Mouse (Mus musculus) cerebellum, adult 9-11 months (tissue): Measurements from ENCODE around the gene Col13a1.
A peak's percentile ranks its signal among the peaks of the same experiment; 100 is the strongest.

Experiments
- DNase-seq: peaks from one replicate; pipeline ENCODE4 v3.0.0; 2022

Col13a1 gene

GRCm38 (mm10) chr10:61967207-61967606, 11.7 kb downstream of the Col13a1 start:
- no peak for DNase-seq

- DNase-seq, result peak; percentile 21
Measured at GRCm38 (mm10) chr10:61965386-61965841, 13.5 kb downstream of the Col13a1 start.

DNA sequence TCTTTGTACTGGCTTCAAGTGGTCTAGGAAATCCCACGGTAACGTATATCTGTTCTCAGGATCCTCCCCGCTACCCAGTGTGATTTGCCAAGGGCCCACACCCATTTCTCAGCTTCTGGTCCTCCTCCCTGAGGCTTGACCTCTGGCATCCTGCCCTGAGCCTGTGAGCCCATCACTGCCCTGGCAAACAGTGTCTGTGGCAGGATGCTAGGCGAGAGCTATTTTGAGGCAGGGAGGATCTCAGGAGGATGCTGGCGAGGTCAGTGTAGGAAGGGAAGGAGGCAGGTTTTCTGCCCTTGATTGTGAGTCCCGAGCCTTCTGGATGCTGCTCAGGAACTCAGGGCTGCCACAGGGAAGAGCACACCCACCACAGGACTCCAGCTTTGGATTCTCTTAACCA, 22.2 kb downstream of the Col13a1 start:
- DNase-seq, result peak; percentile 48

GRCm38 (mm10) chr10:61953916-61954315, 25.0 kb downstream of the Col13a1 start:
- no peak for DNase-seq

GRCm38 (mm10) chr10:61949542-61949941, 29.4 kb downstream of the Col13a1 start:
- DNase-seq, result no peak

- DNase-seq, result no peak
Measured at GRCm38 (mm10) chr10:61944386-61944785, 34.5 kb downstream of the Col13a1 start.

DNA sequence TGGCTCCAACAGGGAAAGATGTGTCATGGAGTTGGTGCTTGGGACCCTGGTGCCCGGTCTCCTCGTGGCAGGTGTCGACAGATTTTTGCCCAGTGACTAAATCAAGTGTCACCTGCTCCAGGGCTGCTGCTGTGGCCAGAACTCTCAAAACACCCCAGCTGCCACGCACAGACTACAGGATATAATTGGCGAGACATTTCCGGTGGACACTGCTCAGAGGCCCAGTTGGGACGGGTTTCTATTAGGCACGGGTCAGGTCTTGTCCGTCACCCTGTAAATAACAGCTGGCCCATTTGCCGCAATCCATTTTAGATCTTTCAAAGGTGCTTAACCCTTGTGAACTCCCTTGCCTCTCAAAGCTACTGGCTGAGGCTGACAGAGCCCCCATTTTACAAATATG, 35.4 kb downstream of the Col13a1 start:
- no peak for DNase-seq

- no peak for DNase-seq
Measured at GRCm38 (mm10) chr10:61942719-61943118, 36.2 kb downstream of the Col13a1 start.

GRCm38 (mm10) chr10:61936211-61937121, 42.4 kb downstream of the Col13a1 start:
- DNase-seq, result no peak

DNA sequence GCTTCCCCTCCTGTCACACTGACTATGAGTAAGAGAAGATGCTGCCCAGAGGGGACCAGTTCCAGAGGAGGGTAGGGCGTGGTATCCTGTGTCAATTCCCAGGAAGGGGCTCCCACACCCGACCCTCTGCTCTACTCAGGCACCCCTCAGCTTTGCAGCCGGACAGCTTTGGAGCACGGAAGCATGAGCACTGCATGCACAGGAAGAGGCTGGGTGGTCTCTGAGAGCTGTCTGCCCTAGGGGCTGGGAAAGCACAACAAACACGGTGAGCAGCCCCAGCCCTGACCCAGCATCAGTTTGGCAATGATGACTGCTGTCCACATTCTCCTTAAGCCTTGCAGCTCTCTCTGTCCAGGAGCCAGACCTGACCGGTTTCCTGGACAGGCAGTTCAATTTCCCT, 47.2 kb downstream of the Col13a1 start:
- no peak for DNase-seq

DNA sequence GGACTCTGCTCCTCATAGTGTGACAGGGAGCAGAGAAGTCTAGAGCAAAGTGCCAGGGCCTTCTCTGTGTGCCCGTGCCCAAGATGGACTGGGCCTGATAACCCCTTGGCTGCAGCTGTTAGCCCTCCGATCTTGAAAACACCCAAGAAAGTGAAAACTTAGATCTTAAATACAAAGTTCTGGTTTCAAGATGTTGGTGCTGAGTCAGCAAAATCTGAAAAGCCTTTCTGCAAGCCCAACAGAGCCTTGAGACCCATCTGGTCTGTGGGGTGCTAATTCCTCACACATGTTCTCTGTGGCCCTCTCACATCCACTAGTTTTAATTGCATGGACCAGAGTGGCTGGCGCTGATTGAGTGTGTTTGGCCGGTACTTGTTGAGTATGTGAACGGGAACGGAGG, 49.0 kb downstream of the Col13a1 start:
- DNase-seq, result no peak

- no peak for DNase-seq
Measured at GRCm38 (mm10) chr10:61928725-61929651, 49.9 kb downstream of the Col13a1 start.

DNA sequence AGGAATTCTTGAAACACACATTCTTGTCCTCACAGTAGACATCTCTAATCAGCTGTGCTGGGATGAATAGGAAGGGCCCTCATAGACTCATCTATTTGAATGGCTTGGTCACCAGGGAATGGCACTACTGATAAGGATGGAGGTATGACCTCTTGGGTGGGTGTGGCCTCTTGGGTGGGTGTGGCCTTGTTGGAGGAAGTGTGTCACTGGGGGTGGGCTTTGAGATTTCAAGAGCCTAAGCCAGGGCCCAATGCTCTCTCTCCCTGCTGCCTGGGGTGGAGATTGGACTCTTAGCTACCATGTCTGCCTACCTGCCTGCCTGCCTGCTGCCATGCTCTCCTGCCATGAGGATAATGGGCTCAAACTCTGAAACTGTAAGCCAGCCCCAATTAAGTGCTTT, 53.2 kb downstream of the Col13a1 start:
- no peak for DNase-seq

DNA sequence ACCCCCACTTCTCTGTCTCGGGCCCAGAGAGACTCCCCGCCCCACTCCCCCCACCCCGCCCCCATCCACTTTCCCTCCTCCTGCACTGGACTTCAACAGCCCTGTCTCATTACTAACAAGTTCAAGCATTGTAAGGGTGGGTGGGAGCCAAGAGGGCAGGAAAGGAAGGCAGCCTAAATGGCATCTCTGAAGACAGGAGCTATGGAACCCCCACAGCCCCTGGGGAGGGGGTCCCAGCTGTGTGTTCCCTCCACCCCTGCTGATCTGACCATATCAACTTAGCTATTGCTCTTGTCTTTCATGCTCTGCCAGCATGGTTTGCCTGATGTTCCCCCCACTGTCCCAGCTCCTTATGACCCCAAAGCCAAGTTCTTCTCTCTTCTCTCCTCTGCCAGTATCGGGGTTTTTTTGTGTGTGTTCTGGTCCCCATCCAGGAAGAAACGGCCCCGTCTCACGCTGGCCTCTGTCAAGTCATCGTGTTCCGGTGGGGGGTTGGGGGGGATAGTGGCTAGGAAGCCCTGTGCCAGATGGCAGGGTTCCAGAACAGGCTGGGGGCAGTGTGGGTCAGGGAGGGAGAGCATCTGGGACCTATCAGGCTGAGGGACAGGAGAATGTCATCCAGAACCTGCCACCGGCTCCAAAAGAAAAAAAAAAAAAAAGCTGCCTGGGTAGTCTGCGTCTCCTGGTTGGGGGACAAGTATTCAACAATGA, 58.1 kb downstream of the Col13a1 start:
- no peak for DNase-seq

DNA sequence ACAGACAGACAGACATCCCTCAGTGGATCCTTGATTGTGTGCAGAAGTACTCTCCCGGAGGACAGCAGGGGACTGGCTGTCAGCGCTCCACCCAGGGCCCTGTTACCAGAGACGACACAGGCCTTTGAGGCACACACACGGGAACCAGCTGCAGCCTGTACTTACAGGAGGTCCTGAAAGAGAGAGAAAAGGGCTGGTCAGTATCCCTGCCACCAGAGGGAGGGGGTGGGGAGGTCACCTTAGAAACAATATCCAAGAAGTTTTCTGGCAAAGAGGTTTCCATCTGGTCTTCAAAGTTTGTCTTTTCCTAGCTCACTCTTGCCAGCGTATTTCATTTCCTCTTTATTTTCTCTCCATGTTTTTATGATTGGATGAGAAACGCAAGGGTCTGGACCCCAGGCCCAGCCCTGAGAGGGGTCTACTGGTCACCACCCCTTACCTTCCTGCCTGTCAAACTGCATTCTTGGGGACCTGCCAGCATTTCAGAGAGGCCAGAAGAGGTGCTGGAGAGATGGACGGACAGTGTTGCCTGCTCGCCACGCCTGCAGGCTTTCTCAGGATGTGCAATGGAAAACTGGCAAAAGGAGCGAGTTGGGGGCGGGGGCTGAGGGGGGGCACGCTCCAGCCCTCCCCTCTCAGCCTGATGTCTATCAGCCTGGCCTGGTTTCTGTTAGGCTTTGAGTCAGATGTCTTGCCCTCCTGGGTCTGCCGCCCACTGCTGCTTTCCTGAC, 58.8 kb downstream of the Col13a1 start:
- no peak for DNase-seq

- peak; percentile 34 for DNase-seq
Measured at GRCm38 (mm10) chr10:61919496-61919895, 59.4 kb downstream of the Col13a1 start.

DNA sequence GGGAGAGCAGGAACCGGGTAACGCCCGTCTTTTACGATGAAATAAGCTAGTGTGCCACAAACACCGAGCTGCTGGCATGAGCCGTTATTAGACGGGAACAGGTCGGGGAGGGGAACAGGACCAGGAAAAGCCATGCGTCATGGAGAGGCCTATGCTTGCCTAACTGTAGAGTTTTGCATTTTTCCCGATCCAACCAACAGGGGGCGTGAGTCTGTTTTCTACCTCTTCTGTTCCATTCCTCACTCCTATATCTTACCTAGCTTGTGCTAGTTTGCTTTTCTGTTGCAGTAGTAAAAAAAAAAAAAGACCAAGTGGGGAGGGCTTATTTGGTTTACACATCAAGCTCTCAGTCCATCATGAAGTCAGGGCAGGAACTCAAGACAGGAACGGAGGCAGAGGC, 61.8 kb downstream of the Col13a1 start:
- DNase-seq, result no peak

- no peak for DNase-seq
Measured at GRCm38 (mm10) chr10:61911770-61912169, 67.1 kb downstream of the Col13a1 start.

GRCm38 (mm10) chr10:61909004-61909403, 69.9 kb downstream of the Col13a1 start:
- no peak for DNase-seq

DNA sequence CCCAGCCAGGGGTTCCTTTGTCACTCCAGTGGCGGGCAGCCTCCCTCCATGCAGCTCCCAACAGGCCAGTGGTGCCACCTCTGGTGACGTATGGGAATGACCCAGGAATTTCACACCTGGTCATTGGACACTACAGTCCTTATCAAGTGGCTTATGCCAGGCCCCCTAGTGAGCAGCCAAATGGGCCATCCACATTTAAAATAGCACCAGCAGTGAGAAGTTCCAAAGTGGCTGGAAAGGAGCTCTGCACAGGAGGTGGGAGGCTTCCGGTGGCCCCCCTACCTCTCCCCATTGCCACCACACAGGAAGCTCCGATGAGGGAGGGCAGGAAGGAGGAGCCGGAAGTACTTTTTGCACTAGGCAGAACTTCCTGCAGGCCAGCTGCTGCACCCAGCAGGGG, 72.7 kb downstream of the Col13a1 start:
- DNase-seq, result no peak

- DNase-seq, result no peak
Measured at GRCm38 (mm10) chr10:61905308-61905707, 73.6 kb downstream of the Col13a1 start.

- no peak for DNase-seq
Measured at GRCm38 (mm10) chr10:61898116-61898515, 80.8 kb downstream of the Col13a1 start.
